Mouse (Mus musculus): ENCODE data around the gene Olfr263.
A peak's percentile ranks its signal among the peaks of the same experiment; 100 is the strongest.

Olfr263 gene

DNA sequence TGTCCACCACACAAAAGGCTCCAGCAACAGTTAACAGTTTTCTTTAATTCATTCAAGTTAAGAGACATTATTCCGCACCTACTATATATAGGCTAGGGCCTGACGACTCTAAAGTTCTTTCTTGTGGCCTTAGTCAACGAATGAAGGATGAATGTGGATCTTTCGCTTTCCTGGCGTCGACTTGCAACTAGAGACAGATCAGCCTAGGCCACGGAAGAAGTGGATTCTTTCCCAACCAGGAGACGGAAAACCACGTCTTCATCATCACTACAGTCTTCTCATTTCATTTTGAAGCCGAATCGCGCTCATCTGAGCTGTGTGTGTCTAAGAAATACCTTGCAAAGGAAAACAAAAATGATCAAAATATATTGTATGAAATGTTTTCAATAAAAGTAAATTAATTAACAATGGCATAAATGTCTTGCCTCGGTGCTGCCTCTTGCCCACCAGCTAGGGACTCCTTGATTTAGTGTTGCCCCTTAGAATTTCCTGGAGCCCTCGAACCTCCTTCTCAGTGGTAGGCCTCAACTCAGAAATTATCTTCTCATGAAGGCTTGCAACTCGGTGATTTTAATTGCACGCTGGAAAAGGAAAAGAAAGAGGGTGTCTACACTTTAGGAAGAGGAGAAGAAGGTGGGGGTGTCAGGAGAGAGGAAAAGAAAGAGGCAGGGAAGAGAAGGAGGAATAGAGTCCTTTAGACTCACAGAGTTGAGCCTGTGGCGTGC lies 41.2 kb downstream of the Olfr263 start:
- DNase-seq = no peak

- DNase-seq = no peak
Observed at GRCm38 (mm10) chr13:21171156-21171530, 41.7 kb downstream of the Olfr263 start.

- DNase-seq = no peak
Observed at GRCm38 (mm10) chr13:21171600-21172150, 42.2 kb downstream of the Olfr263 start.

- DNase-seq = peak; percentile 70
Observed at GRCm38 (mm10) chr13:21172241-21173027, 43.0 kb downstream of the Olfr263 start.

- DNase-seq = peak; percentile 94
Observed at GRCm38 (mm10) chr13:21173072-21173471, 43.6 kb downstream of the Olfr263 start.

DNA sequence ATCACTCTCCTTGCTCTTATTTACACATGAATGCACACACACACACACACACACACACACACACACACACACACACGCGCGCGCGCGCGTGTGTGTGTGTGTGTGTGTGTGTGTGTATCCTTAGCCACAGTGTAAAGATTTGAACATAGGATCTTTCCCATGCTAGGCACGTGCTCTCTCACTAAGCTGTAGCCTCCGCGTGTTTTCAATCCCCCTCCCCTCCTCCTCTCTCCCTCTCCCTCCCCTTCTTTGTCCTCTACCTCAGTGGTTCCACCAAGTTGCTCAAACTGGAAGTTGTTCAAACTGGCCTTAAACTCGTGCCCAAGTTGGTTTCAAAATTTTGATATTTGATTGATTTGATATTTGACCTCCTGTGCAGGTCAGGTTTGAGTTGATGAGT lies 47.3 kb downstream of the Olfr263 start:
- no peak for DNase-seq

DNA sequence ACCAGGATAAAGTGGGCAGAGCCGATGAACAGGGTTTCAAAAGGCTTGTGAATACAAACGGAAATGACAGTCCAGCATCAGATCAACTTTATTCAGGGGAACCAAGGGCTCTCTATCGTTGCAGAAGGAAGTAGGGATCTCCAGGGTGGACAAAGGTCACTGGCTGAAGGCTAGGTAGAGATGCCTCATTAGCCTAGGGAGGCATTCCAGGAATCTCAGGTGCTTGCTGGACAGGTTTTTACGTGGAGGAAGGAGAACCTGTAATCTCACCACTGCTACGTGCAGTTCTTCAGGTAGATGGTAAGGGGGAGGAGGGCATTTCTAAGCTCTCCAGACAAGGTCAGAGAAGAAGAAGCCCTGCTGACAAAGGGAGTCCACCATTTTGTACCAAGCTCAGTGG lies 48.2 kb downstream of the Olfr263 start:
- no peak for DNase-seq

DNA sequence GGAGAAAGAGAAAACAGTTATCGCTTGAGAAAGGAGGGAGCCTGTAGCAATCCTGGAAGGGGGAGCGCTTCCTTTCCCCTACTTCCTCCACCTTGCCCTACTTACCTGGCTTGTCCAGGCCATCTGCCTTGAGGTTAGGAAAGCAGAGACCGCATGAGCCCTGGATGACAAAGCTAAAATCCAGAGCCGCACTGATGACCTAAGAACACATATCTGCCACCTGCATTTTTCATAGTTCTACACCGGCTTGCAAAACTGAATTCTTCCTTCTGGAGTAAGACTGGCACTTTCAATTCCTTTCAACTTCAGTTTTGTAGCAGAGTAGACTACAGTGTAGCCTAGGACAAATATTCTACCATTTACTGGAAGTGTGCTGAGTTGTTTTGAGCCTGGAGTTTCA lies 48.9 kb downstream of the Olfr263 start:
- no peak for DNase-seq

DNA sequence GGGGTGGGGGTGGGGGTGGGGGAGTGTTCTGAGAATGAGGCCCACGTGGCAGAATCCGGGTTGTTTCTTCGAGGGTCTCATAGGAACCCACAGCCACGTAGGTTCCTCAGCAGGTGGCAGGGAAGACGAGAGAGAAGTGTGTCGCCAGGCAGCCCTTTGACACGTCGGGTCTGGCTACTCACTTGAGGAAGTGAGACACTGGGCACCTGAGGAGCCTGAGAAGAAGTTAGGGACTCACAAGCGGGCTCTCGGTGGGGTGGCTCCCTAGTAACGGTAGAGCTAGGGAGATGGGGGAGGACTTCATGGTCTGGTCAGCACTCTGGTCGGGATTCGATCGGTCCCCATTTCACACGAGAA lies 49.9 kb downstream of the Olfr263 start, which contains the start of gene Trim27:
Trim27 (plus strand) TSS at position 79 of the 357 bp plus-strand sequence.
- no peak for DNase-seq

- peak; percentile 93 for DNase-seq
Observed at GRCm38 (mm10) chr13:21179724-21180550, 50.5 kb downstream of the Olfr263 start.

GRCm38 (mm10) chr13:21180551-21181530 lies 51.4 kb downstream of the Olfr263 start:
- DNase-seq = peak; percentile 64

DNA sequence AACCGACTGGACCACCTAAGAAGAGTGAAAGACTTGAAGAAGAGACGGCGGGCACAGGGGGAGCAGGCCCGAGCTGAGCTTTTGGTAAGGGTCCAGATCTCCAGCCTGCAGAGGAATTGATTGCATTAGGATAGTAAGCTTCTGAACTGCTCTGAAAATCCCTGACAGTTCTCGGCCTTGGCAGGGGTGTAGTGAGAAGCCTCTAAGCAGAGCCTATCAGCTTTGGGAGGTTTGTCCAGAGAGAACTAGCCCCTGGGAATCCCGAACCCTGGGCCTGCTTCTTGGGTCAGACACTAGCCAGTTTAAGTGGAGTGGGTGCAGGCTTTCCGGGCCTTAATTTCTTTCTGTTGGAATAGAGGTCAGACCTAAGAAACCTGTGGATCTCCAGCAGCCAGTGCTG lies 52.6 kb downstream of the Olfr263 start:
- no peak for DNase-seq

- DNase-seq = no peak
Observed at GRCm38 (mm10) chr13:21183066-21183465, 53.6 kb downstream of the Olfr263 start.

DNA sequence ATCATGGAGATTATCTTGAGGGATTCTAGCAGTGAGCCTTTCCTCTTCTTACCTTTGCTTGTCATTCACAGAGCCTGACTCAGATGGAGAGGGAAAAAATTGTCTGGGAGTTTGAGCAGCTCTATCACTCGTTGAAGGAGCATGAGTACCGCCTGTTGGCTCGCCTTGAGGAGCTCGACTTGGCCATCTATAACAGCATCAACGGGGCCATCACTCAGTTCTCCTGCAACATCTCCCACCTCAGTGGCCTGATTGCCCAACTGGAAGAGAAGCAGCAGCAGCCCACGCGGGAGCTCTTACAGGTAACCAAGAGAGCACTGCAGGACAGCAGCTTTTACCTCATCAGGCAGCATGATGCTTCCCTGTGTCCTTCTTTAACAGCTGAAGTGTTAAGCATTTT lies 54.2 kb downstream of the Olfr263 start:
- DNase-seq = no peak

DNA sequence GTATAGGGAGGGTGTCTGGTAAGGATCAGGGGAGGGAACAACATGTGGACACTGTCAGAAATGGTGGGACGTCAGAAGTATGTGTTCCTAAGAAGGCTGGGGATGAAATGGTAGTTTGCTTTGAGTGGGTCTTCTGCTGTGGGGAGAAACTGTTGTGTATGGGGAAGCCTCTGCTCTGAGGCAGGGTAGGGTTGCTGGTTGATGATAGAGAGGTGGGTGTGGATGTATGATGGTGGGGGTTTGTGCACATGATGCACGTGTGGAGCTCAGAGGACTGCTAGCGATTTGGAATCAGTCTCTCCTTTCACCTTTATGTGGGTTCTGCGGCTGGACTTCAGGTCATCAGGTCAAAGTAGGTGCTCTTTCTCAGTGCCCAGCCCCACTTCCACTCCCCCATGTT lies 56.1 kb downstream of the Olfr263 start:
- DNase-seq = no peak

All from lung, postnatal 10 days (tissue).